Mouse (Mus musculus): ENCODE results near the gene Ric8b. TPM values are rescaled to one million over a fixed set of nuclear protein-coding genes. Genes with fewer than 3 reads are reported as not detected.

The Ric8b gene
- polyA plus RNA-seq, 1 experiment = 5.5 TPM

DNA sequence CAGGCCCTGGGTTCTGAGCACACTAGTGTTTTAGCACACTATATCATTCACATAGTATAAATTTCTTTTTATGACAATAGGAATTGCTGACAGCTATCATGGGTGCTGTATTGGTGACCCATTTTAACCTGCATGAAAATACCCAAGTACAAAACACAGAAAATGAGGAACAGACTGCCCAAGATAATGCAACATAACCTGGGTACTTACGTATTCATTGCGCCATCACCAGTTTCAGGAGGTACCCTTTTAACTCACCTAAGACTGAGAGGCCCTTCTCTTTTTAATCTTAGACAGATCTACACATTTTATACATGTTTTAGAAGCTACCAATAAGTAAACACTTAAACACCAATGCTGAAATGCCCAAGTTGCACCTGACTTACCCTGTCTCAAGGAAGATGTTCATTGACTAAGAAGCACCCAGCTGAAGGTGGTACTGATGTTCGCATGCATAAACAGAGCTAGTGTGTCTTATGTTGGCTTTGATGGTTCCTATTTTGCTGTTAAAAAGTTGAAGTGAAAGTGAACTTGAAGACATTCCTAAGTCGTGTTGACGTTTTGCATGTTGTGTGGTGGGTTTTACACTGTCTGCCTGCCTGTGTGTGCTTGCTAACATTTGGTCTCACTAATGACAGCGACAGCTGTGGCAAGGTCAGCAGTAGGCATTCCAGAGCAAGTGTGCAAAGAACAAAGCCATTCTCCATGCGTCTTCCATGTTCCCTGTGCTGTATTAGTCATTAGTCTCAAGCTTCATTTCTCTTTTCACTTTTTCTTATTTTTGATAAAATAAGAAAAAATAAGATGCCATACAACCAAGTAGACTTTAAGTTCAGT is 86.0 kb downstream of the Ric8b start:
- TF ChIP-seq CTCF (IDR thresholded peaks at IDR 0.05; ENCODE audit: extremely low read depth, insufficient read depth, insufficient read length, insufficient replicate concordance) = no peak
- no peak for TF ChIP-seq POLR2A (IDR thresholded peaks at IDR 0.05; ENCODE audit: low read depth, low read length)
- peak in 1 of 2 experiments; percentile 30 for DNase-seq (ENCODE audit: low read depth in 1 of 2, low spot score in 2 of 2)
- 0 out of 2 replicates have a peak, but pooled peaks cover 5% of the 10 kb centered on the region for H3K36me3 ChIP-seq (ENCODE audit: control insufficient read depth, insufficient read depth, low read length)
- H3K4me3 ChIP-seq (ENCODE audit: extremely low read depth, insufficient read depth, insufficient read length) = no peak overlapping the region
- H3K27ac ChIP-seq (ENCODE audit: insufficient read depth, low read length) = peak overlapping the region; percentile 47; the same call in 1 of the 2 replicates
- 56% methylated on average over 7 of the region's 7 CpGs for WGBS
- no peaks in the 10 kb centered on the region for H3K27me3 ChIP-seq (ENCODE audit: control insufficient read depth, insufficient read depth, low read length)
- H3K4me1 ChIP-seq (ENCODE audit: control insufficient read depth, insufficient read depth, insufficient read length) = peaks cover 16% of the 10 kb centered on the region; the same call in 1 of the 2 replicates

DNA sequence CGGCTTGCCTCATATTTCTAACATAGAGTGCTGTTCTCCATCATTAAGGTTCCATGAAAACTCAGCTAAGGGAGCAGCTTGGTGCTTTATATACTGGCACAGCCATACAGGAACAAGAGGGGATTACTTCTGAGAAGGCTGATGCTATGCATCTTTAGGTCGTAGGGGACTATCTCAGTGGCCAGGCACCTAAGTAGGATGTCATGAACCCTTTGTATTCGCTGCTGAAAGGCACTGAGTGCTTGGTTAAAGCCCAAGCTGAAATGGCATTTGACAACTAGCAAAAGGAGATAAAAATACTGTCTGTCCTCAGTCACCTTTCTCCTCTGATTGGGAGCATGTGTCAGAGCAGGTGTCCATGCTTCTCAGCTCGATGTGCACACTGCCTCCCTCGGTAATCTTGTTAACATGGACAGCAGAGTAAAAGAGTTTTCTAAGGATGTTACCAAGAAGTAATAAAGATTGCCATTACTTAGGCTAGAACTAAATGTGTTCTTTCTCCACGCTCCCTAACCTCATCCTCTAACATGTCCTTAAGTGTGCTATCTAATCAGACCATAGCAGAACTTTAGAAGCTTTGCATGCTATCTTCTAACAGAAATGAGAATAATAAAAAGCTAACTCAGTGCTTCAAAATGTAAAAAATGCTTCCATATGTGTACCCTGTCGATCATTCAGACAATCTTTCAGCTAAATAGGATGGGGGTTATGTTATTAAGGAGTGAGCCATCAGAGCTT is 89.3 kb downstream of the Ric8b start:
- DNase-seq (ENCODE audit: low read depth in 1 of 2, low spot score in 2 of 2) = no peak
- H3K36me3 ChIP-seq (ENCODE audit: control insufficient read depth, insufficient read depth, low read length) = peaks cover 7% of the 10 kb centered on the region; the same call in 1 of the 2 replicates
- no peak overlapping the region for H3K4me3 ChIP-seq (ENCODE audit: extremely low read depth, insufficient read depth, insufficient read length)
- TF ChIP-seq POLR2A (IDR thresholded peaks at IDR 0.05; ENCODE audit: low read depth, low read length) = no peak
- TF ChIP-seq CTCF (IDR thresholded peaks at IDR 0.05; ENCODE audit: extremely low read depth, insufficient read depth, insufficient read length, insufficient replicate concordance) = no peak
- peaks cover 16% of the 10 kb centered on the region; the same call in 1 of the 2 replicates for H3K4me1 ChIP-seq (ENCODE audit: control insufficient read depth, insufficient read depth, insufficient read length)
- H3K27me3 ChIP-seq (ENCODE audit: control insufficient read depth, insufficient read depth, low read length) = no peaks in the 10 kb centered on the region
- WGBS = 85% methylated on average over 7 of the region's 7 CpGs
- no peak overlapping the region for H3K27ac ChIP-seq (ENCODE audit: insufficient read depth, low read length)

DNA sequence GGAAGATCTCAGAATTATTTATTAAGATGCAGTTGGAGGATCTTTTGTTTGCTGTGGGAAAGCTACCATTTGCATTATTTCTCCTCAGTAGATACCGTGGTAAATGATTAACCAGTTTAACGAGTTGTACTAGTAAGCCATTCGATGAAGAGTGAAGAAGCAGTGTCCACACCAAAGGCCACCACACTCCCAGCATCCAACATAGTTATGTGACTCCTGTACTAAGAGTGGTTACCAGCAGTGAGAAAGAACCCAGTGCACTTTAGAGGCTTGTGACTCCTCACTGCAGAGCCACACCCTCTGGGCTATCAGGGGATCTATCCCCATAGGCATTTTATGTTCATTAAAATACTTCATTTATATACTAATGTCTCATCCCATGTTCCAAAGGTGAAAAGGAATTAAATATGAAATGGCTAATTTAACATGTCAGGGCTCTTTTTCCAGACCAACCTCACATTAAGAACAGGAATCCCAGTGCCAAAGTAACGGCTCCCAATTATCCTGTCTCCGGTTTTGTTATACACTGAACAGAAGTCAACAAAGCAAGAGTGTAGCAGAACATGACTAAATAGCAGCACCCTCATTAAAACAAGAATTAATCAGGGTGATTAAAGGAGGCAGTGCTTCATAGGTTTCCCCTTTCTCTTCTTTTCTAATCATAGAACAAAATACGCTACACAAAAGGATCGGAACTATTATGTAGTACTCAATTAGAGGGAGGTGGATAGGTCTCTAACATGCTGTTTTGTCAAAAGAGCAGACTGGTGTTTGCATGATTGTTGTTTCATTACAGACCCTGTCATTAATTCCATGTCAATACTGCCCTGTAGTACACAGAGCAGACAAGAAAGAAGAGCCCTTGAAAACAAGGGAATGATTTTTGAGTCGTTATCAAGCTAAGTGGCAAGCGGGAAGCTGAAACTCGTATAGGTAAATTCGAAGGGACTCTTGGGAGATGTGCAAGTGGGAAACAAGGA is 90.7 kb downstream of the Ric8b start:
- Histone ChIP-seq H3K27me3 (ENCODE audit: control insufficient read depth, insufficient read depth, low read length) (no peaks in the 10 kb centered on the region), H3K27ac (ENCODE audit: insufficient read depth, low read length) (no peak overlapping the region), H3K4me3 (ENCODE audit: extremely low read depth, insufficient read depth, insufficient read length) (no peak overlapping the region), H3K4me1 (ENCODE audit: control insufficient read depth, insufficient read depth, insufficient read length) (peaks cover 9% of the 10 kb centered on the region; the same call in 1 of the 2 replicates), H3K36me3 (ENCODE audit: control insufficient read depth, insufficient read depth, low read length) (peaks cover 7% of the 10 kb centered on the region; the same call in 1 of the 2 replicates)
- DNase-seq (ENCODE audit: low read depth in 1 of 2, low spot score in 2 of 2) = no peak
- 95% methylated on average over 11 of the region's 11 CpGs for WGBS
- TF ChIP-seq POLR2A (IDR thresholded peaks at IDR 0.05; ENCODE audit: low read depth, low read length) (no peak), CTCF (IDR thresholded peaks at IDR 0.05; ENCODE audit: extremely low read depth, insufficient read depth, insufficient read length, insufficient replicate concordance) (no peak)

DNA sequence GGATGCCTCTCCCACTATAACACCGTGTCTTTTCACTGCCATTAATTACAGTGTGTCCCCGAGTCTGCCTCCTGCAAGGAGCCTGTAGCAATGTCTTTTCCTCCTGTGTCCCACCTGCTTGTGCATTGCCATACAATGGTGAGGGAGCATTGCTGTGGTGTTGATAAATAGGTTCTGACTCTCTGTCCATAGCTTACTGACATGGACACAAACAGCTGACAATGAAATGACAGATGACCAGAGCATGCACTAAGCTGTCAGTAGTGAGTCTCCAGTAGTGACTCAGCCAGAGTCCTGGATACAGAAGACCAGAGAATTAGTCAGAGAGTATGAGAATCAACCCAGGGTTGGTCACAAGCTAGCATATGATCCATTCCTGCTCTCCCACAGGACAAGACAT is 93.7 kb downstream of the Ric8b start:
- DNase-seq (ENCODE audit: low read depth in 1 of 2, low spot score in 2 of 2) = no peak
- WGBS = 95% methylated on average over 2 of the region's 2 CpGs
- TF ChIP-seq POLR2A (IDR thresholded peaks at IDR 0.05; ENCODE audit: low read depth, low read length) (no peak), CTCF (IDR thresholded peaks at IDR 0.05; ENCODE audit: extremely low read depth, insufficient read depth, insufficient read length, insufficient replicate concordance) (no peak)
- peaks cover 7% of the 10 kb centered on the region for H3K36me3 ChIP-seq (ENCODE audit: control insufficient read depth, insufficient read depth, low read length)
- no peak overlapping the region for H3K27ac ChIP-seq (ENCODE audit: insufficient read depth, low read length)
- H3K4me3 ChIP-seq (ENCODE audit: extremely low read depth, insufficient read depth, insufficient read length) = no peak overlapping the region
- no peaks in the 10 kb centered on the region for H3K27me3 ChIP-seq (ENCODE audit: control insufficient read depth, insufficient read depth, low read length)
- no peaks in the 10 kb centered on the region for H3K4me1 ChIP-seq (ENCODE audit: control insufficient read depth, insufficient read depth, insufficient read length)

DNA sequence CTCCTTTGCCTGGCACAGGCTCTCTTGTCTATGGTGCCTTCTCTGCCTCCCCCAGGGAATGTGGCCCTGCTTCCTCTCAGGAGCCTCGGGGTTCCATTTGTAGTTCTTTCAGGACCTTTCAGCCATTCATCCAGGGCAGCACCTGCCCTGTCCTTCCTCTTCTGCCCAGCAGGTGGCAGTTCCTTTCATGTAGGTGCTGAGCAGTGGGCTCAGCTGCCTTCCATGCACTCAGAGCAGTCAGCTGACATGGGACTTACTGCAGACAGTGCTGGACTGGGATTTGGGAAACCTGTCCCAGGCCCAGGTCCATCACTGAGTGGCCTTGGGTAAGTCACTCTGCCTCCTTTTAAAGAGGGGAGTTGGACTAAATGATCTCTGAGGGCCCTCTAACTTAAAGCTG is 96.0 kb downstream of the Ric8b start:
- no peak overlapping the region for H3K4me3 ChIP-seq (ENCODE audit: extremely low read depth, insufficient read depth, insufficient read length)
- H3K27ac ChIP-seq (ENCODE audit: insufficient read depth, low read length) = no peak overlapping the region
- TF ChIP-seq POLR2A (IDR thresholded peaks at IDR 0.05; ENCODE audit: low read depth, low read length) = no peak
- TF ChIP-seq CTCF (IDR thresholded peaks at IDR 0.05; ENCODE audit: extremely low read depth, insufficient read depth, insufficient read length, insufficient replicate concordance) = peak; percentile 61; the same call in 1 of the 2 replicates
- no peaks in the 10 kb centered on the region for H3K4me1 ChIP-seq (ENCODE audit: control insufficient read depth, insufficient read depth, insufficient read length)
- whole genome bisulfite sequencing = 6% methylated on average over 1 of the region's 1 CpGs
- peaks cover 7% of the 10 kb centered on the region for H3K36me3 ChIP-seq (ENCODE audit: control insufficient read depth, insufficient read depth, low read length)
- H3K27me3 ChIP-seq (ENCODE audit: control insufficient read depth, insufficient read depth, low read length) = no peaks in the 10 kb centered on the region
- DNase-seq (ENCODE audit: low read depth in 1 of 2, low spot score in 2 of 2) = peak in 1 of 2 experiments; percentile 40

DNA sequence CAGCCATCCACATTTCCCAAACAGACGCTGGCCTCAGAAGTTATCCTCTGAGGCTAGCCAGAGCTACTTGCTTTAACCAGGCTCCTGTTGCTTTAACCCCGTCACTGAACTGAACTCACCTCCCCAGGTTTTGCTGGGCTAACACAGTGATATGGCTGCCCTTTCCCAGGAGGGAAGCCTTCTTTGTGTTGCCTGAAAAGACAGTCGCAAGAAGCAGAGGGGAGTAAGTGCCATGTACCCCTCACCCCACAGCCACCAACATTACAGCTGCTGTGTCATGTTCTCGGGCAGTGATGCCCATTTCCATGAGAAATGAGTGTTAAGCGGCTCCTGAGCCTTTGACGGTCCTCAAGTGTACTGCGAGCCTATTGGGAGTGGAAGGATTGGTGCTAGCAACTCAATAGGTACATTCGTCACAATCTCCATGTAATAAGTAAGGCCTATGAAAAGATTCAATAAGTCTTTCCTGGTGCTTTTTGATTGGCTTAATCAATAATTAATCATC is 96.6 kb downstream of the Ric8b start:
- TF ChIP-seq CTCF (IDR thresholded peaks at IDR 0.05; ENCODE audit: extremely low read depth, insufficient read depth, insufficient read length, insufficient replicate concordance) (no peak), POLR2A (IDR thresholded peaks at IDR 0.05; ENCODE audit: low read depth, low read length) (no peak)

More for the DNA sequence above, 96.6 kb downstream of the Ric8b start:
- no peak for DNase-seq (ENCODE audit: low read depth in 1 of 2, low spot score in 2 of 2)
- H3K4me1 ChIP-seq (ENCODE audit: control insufficient read depth, insufficient read depth, insufficient read length) = no peaks in the 10 kb centered on the region
- WGBS = 96% methylated on average over 8 of the region's 8 CpGs
- H3K36me3 ChIP-seq (ENCODE audit: control insufficient read depth, insufficient read depth, low read length) = peaks cover 5% of the 10 kb centered on the region
- no peaks in the 10 kb centered on the region for H3K27me3 ChIP-seq (ENCODE audit: control insufficient read depth, insufficient read depth, low read length)
- no peak overlapping the region for H3K27ac ChIP-seq (ENCODE audit: insufficient read depth, low read length)
- H3K4me3 ChIP-seq (ENCODE audit: extremely low read depth, insufficient read depth, insufficient read length) = no peak overlapping the region

Measured in spleen, adult 2 months (tissue).